Mouse (Mus musculus): ENCODE results near the gene Dnttip1.
"Not testable (repeated sequence)": the region's sequence is repeated elsewhere in the genome, so short reads cannot be mapped to it uniquely, and the experiment has no call there.

The Dnttip1 gene

GRCm38 (mm10) chr2:164783926-164784581 lies 38.3 kb downstream of the Dnttip1 start:
- DNase-seq (ENCODE audit: low spot score) = no peak

- DNase-seq (ENCODE audit: low spot score) = no peak
Observed at GRCm38 (mm10) chr2:164784869-164785420, 39.2 kb downstream of the Dnttip1 start.

- no peak for DNase-seq (ENCODE audit: low spot score)
Observed at GRCm38 (mm10) chr2:164785481-164786387, 40.0 kb downstream of the Dnttip1 start, which contains the start of gene Snx21. Gene Snx21 (plus strand): TSS chr2:164785823.

- DNase-seq (ENCODE audit: low spot score) = no peak
Observed at GRCm38 (mm10) chr2:164786388-164786885, 40.7 kb downstream of the Dnttip1 start.

GRCm38 (mm10) chr2:164787032-164787431 lies 41.2 kb downstream of the Dnttip1 start:
- no peak for DNase-seq (ENCODE audit: low spot score)

GRCm38 (mm10) chr2:164787779-164788178 lies 42.0 kb downstream of the Dnttip1 start:
- DNase-seq (ENCODE audit: low spot score) = no peak

GRCm38 (mm10) chr2:164788411-164788810 lies 42.6 kb downstream of the Dnttip1 start:
- no peak for DNase-seq (ENCODE audit: low spot score)

GRCm38 (mm10) chr2:164790451-164790850 lies 44.7 kb downstream of the Dnttip1 start:
- DNase-seq (ENCODE audit: low spot score) = no peak

- no peak for DNase-seq (ENCODE audit: low spot score)
Observed at GRCm38 (mm10) chr2:164791841-164792261, 46.1 kb downstream of the Dnttip1 start.

GRCm38 (mm10) chr2:164792400-164793190 lies 46.8 kb downstream of the Dnttip1 start:
- DNase-seq (ENCODE audit: low spot score) = no peak

GRCm38 (mm10) chr2:164793236-164793635 lies 47.5 kb downstream of the Dnttip1 start:
- DNase-seq (ENCODE audit: low spot score) = no peak

GRCm38 (mm10) chr2:164793772-164794171 lies 48.0 kb downstream of the Dnttip1 start:
- no peak for DNase-seq (ENCODE audit: low spot score)

GRCm38 (mm10) chr2:164794293-164794692 lies 48.5 kb downstream of the Dnttip1 start:
- peak; percentile 79 for DNase-seq (ENCODE audit: low spot score)

- no peak for DNase-seq (ENCODE audit: low spot score)
Observed at GRCm38 (mm10) chr2:164795868-164796267, 50.1 kb downstream of the Dnttip1 start.

- DNase-seq (ENCODE audit: low spot score) = not testable (repeated sequence)
Observed at GRCm38 (mm10) chr2:164798554-164798953, 52.8 kb downstream of the Dnttip1 start.

GRCm38 (mm10) chr2:164800252-164801004 lies 54.6 kb downstream of the Dnttip1 start:
- DNase-seq (ENCODE audit: low spot score) = no peak

- no peak for DNase-seq (ENCODE audit: low spot score)
Observed at GRCm38 (mm10) chr2:164803201-164803920, 57.6 kb downstream of the Dnttip1 start.

- DNase-seq (ENCODE audit: low spot score) = no peak
Observed at GRCm38 (mm10) chr2:164803921-164804313, 58.1 kb downstream of the Dnttip1 start.

GRCm38 (mm10) chr2:164804533-164805331 lies 58.9 kb downstream of the Dnttip1 start, which contains the start of the genes Acot8 and Zswim3:
Gene Acot8 (minus strand): TSS chr2:164804882.
Gene Zswim3 (plus strand): TSS chr2:164805098.
- peak; percentile 100 for DNase-seq (ENCODE audit: low spot score)

Data from layer of hippocampus, adult 9-10 months (tissue).